Mouse (Mus musculus) olfactory bulb, adult 2 months (tissue): ENCODE results near the gene Mfsd14a.

Experiments
- CTCF ChIP-seq: fragments of 200-500 bp; IDR thresholded peaks from 2 replicates; pipeline ENCODE4 v1.5.1; 2012; ENCODE audit warnings: low read depth, mild to moderate bottlenecking, low read length, moderate library complexity; ENCODE audit not compliant: insufficient read depth
- POLR2A ChIP-seq: fragments of 200-500 bp; IDR thresholded peaks from 2 replicates; pipeline ENCODE4 v1.6.1; 2012; ENCODE audit warnings: mild to moderate bottlenecking, low read depth, low read length, moderate library complexity; ENCODE audit not compliant: insufficient read depth

- TF ChIP-seq POLR2A: no peak
- TF ChIP-seq CTCF: no peak
Measured at GRCm38 (mm10) chr3:116648805-116649204, 13.7 kb downstream of the Mfsd14a start.
